Mouse (Mus musculus) thymus, adult 2 months (tissue): ENCODE data around the gene Otogl.

ENCODE experiments used
- CTCF ChIP-seq: fragments of 200-500 bp; IDR thresholded peaks from 2 replicates; pipeline ENCODE4 v1.5.1; 2012; ENCODE audit warnings: mild to moderate bottlenecking, control low read depth, low read length, moderate library complexity, borderline replicate concordance; ENCODE audit not compliant: control insufficient read depth, poor library complexity, insufficient read depth; ENCODE audit errors: extremely low read depth
- POLR2A ChIP-seq: fragments of 200-500 bp; IDR thresholded peaks from 2 replicates; pipeline ENCODE4 v1.6.1; 2012; ENCODE audit warnings: mild to moderate bottlenecking, low read length, control low read depth, moderate library complexity; ENCODE audit not compliant: control insufficient read depth, poor library complexity, insufficient read depth; ENCODE audit errors: extremely low read depth

- TF ChIP-seq POLR2A (no peak), CTCF (no peak)
These were observed 174.2 kb downstream of the Otogl start for GRCm38 (mm10) chr10:107737743-107738142.
